Mouse (Mus musculus) limb, embryonic 10.5 days (tissue): Measurements from ENCODE around the gene Bdkrb1. TPM values are rescaled to one million over a fixed set of nuclear protein-coding genes. Genes with fewer than 3 reads are reported as not detected.

Experiments used
- DNase-seq: peaks from one replicate; pipeline ENCODE4 v3.0.0-alpha.2; 2017; ENCODE audit warnings: low spot score
- H3K27ac ChIP-seq: fragments of 300-500 bp; sonication (generic); 2 replicates; pipeline ENCODE4 v1.5.1; 2016; ENCODE audit warnings: mild to moderate bottlenecking
- H3K27me3 ChIP-seq: fragments of 300-500 bp; sonication (generic); 2 replicates; pipeline ENCODE4 v1.6.1; 2016; ENCODE audit warnings: low read depth, mild to moderate bottlenecking; ENCODE audit not compliant: poor library complexity, severe bottlenecking
- H3K36me3 ChIP-seq: fragments of 300-500 bp; sonication (generic); 2 replicates; pipeline ENCODE4 v1.6.1; 2016; ENCODE audit warnings: mild to moderate bottlenecking, moderate library complexity
- H3K4me1 ChIP-seq: fragments of 300-500 bp; sonication (generic); 2 replicates; pipeline ENCODE4 v1.6.1; 2016
- H3K4me3 ChIP-seq: fragments of 300-500 bp; sonication (generic); 2 replicates; pipeline ENCODE4 v1.5.1; 2016; ENCODE audit warnings: mild to moderate bottlenecking, moderate library complexity
- H3K9me3 ChIP-seq: fragments of 300-500 bp; sonication (generic); replicated peaks from 2 replicates; pipeline ENCODE4 v1.6.1; 2016; ENCODE audit warnings: mild to moderate bottlenecking
- WGBS: fragments of 180-500 bp; shearing (Covaris S2); methylation state at CpG from one replicate; pipeline ENCODE4 v1.1.7; 2016; 5-methylcytosine and 5-hydroxymethylcytosine counted together
- polyA plus RNA-seq: library from polyadenylated mRNA; unstranded; fragments of >200 nt; fragmentation: Nextera tagmentation; extraction: Ambion mirVana; gene quantifications from 2 replicates; pipeline ENCODE4 v1.2.1, GENCODE M21; 2016

Gene Bdkrb1
- polyA plus RNA-seq, 1 experiment from 2014 or later, result not detected

DNA sequence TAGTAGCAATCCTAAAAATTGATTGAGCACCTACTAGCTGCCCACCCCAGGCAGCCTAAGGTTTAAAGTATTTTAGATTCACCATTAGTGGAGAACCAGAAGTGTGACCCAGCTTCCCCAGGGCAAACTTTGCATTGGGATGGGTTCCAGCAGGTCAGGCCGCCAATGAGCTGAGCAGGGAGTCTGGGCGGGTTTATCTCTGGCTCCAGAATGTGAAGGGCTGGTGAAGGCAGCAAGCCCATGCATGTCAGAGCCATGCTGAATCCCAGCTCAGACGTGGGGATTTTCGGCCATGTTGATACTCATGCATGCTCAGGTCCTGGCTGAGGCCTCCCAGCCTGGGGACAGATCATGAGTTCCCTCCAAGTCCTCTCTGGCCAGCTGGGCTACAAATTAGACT, 28.5 kb upstream of the Bdkrb1 start:
- Histone ChIP-seq H3K27me3 (no peaks in the 10 kb centered on the region), H3K27ac (no peak overlapping the region)
- 85% methylated on average over 4 of the region's 4 CpGs for WGBS

DNA sequence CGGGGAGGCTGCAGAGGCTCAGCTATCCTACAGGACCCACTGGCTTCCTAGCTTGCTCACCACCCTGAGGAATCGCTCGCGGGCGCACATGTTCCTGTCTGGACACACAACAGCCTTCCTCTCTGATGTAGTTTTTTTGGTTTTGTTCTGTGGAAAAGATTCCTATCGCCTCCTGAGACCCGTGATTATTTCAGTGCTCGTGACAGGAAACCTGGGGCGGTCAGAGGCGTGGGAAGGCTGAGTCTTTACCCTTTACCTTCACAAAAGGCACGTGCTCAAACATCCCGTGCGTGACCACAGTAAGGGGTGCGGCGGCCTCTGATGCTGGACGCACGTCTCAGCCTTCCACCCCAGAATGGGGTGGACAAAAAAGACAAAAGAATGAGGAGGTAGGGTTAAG, 22.4 kb upstream of the Bdkrb1 start:
- DNase-seq, result no peak
- H3K9me3 ChIP-seq, result no peaks in the 10 kb centered on the region
- H3K36me3 ChIP-seq, result no peaks in the 10 kb centered on the region
- H3K4me3 ChIP-seq, result no peak overlapping the region
- peaks cover 19% of the 10 kb centered on the region for H3K4me1 ChIP-seq
- no peak overlapping the region for H3K27ac ChIP-seq
- no peaks in the 10 kb centered on the region for H3K27me3 ChIP-seq
- WGBS, result 81% methylated on average over 17 of the region's 17 CpGs

More for the DNA sequence above, 28.5 kb upstream of the Bdkrb1 start:
- DNase-seq, result no peak
- Histone ChIP-seq H3K36me3 (no peaks in the 10 kb centered on the region), H3K4me3 (no peak overlapping the region), H3K4me1 (no peaks in the 10 kb centered on the region), H3K9me3 (no peaks in the 10 kb centered on the region)

DNA sequence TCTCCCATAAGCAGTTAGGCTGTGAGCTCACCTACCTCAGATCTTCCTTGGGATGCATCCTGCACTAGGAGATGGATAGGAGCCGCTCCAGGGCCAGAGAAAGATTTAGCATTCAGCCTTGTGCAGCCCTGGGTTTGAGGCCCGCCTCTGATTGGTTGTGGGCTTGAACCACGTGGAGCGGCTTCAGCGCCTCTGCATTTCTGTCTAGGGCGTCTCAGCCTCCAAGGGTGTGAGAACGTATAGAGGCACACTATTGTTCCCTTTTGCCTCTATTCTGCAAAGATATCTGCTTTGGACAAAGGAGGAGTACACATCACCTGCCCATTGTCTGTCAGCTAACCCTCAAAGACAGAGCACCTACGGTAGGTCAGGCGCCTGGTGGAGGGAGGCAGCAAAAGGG, 20.4 kb upstream of the Bdkrb1 start:
- DNase-seq, result no peak
- H3K36me3 ChIP-seq, result no peaks in the 10 kb centered on the region
- no peaks in the 10 kb centered on the region for H3K9me3 ChIP-seq
- 68% methylated on average over 9 of the region's 9 CpGs for WGBS
- H3K27ac ChIP-seq, result no peak overlapping the region
- H3K4me1 ChIP-seq, result peaks cover 19% of the 10 kb centered on the region
- no peaks in the 10 kb centered on the region for H3K27me3 ChIP-seq
- H3K4me3 ChIP-seq, result no peak overlapping the region

DNA sequence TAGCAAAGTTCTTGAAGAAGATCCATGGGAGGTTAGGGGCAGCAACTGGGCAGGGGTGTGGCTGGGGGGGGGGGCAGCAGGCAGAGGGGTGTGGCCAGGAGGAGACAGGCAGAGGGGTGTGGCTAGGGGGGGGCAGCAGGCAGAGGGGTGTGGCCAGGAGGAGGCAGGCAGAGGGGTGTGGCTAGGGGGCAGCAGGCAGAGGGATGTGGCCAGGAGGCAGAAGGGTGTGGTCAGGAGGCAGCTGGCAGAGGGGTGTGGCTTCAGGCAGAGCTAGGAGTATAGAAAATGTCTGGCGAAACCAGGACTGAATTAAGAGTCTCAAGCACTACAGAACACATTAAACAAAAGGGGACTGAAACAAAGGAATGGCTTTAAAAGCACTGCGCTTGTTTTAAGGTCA, 19.4 kb upstream of the Bdkrb1 start:
- no peaks in the 10 kb centered on the region for H3K27me3 ChIP-seq
- H3K36me3 ChIP-seq, result no peaks in the 10 kb centered on the region
- H3K4me3 ChIP-seq, result no peak overlapping the region
- H3K9me3 ChIP-seq, result no peaks in the 10 kb centered on the region
- WGBS, result 33% methylated on average over 2 of the region's 2 CpGs
- 0 out of 2 replicates have a peak overlapping the region, but pooled peaks have one; percentile 1 for H3K27ac ChIP-seq
- peak; percentile 49 for DNase-seq
- peaks cover 19% of the 10 kb centered on the region for H3K4me1 ChIP-seq

DNA sequence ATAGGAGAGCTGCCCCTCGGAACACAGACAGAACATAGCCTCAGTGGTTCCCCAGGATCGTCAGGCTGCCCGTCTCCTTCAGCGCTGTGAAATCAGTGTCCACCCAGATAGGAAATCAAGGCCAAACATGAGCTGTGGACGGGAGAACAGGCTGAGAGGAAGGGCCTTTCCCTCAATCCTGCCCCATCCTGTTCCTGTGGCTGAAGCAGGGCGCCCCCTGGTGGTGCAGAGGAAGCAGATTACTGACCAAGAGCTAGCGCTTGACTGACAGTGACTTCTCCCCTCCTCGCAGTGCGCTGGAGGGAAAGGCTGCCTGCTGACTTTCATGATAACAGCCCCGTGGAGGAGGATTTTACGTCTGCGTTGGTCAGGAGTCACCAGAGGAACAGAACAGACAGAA, 18.0 kb upstream of the Bdkrb1 start:
- peaks cover 17% of the 10 kb centered on the region for H3K4me1 ChIP-seq
- no peak overlapping the region for H3K27ac ChIP-seq
- peak; percentile 91 for DNase-seq
- no peaks in the 10 kb centered on the region for H3K27me3 ChIP-seq
- 15% methylated on average over 12 of the region's 12 CpGs for WGBS
- H3K36me3 ChIP-seq, result no peaks in the 10 kb centered on the region
- no peak overlapping the region for H3K4me3 ChIP-seq
- no peaks in the 10 kb centered on the region for H3K9me3 ChIP-seq

DNA sequence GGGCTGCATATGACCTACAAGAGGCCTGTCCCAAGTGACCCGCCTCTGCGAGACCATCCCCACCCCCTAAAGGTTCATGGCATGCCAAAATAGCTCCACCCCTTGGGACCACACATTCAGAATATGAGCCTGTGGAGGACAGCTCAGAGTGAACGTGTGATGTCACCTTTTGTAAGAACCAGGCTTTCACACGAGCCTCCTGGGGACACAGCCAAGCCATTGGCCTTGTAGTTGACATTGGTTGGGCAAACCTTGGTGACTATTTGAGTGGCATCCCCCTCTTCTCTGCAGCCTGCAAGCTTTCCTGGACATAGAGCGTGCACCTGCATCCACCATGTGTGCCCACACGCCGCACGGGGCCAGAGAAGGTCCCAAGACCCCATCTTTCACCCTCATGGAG, 15.4 kb upstream of the Bdkrb1 start:
- no peaks in the 10 kb centered on the region for H3K9me3 ChIP-seq
- H3K4me1 ChIP-seq, result peaks cover 15% of the 10 kb centered on the region
- H3K36me3 ChIP-seq, result no peaks in the 10 kb centered on the region
- no peak for DNase-seq
- H3K27me3 ChIP-seq, result no peaks in the 10 kb centered on the region
- 88% methylated on average over 8 of the region's 8 CpGs for WGBS
- H3K27ac ChIP-seq, result no peak overlapping the region
- no peak overlapping the region for H3K4me3 ChIP-seq

DNA sequence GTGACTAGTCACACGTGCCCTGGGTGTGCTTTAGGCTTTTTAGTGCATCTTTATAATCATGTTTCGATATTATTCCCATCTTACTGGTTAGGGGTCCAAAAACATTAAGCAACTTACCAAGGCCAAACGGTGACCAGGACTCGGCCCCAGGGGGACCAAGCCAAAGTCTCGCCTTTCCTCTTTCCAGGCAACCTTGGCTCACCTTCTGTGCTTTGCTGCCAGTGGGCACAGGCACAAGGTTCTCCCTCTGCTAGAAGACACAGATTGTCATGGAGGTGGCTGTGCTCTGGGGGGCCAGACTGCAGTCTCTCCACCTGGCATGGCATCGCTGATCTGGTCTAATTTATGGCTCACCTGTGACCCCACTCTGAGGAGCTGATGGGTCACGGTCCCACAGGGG, 12.1 kb upstream of the Bdkrb1 start:
- WGBS, result 82% methylated on average over 7 of the region's 7 CpGs
- no peaks in the 10 kb centered on the region for H3K9me3 ChIP-seq
- H3K27me3 ChIP-seq, result no peaks in the 10 kb centered on the region
- no peak for DNase-seq
- no peak overlapping the region for H3K4me3 ChIP-seq
- no peaks in the 10 kb centered on the region for H3K36me3 ChIP-seq
- H3K4me1 ChIP-seq, result peaks cover 8% of the 10 kb centered on the region
- H3K27ac ChIP-seq, result no peak overlapping the region

DNA sequence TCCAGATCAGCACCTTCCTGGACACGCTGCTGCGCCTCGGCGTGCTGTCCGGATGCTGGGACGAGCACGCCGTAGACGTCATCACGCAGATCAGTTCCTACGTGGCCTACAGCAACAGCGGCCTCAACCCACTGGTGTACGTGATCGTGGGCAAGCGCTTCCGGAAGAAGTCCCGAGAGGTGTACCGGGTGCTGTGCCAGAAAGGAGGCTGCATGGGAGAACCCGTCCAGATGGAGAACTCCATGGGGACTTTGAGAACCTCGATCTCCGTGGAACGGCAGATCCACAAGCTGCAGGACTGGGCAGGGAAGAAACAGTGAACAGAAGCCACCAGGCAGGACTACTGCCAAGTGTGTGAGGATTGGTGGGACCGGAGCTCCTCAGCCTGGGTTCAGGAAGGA, 10.5 kb upstream of the Bdkrb1 start:
- Histone ChIP-seq H3K4me3 (no peak overlapping the region), H3K27me3 (no peaks in the 10 kb centered on the region), H3K4me1 (peaks cover 13% of the 10 kb centered on the region), H3K27ac (no peak overlapping the region), H3K9me3 (no peaks in the 10 kb centered on the region), H3K36me3 (no peaks in the 10 kb centered on the region)
- no peak for DNase-seq
- 97% methylated on average over 23 of the region's 23 CpGs for WGBS

DNA sequence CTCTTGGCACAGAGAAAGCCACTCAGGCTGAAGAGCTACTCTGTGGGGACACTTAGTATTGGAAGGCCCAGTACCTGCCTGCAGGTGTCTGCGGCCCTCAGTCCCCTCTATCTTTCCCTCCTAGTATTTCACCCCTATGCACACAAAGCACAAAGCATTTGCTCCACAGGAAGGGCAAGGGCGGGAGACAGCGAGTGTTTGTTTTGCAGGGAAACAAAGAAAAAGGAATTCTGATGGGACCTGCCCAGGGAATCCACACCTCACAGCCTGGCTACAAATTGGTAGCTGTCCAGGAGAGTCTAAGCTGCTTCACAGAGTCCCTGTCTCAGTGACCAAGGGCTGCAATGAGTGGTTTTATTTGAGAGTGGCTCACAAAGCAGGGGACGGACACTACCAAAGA, 9.4 kb upstream of the Bdkrb1 start:
- no peak overlapping the region for H3K4me3 ChIP-seq
- H3K4me1 ChIP-seq, result peaks cover 24% of the 10 kb centered on the region
- WGBS, result 77% methylated on average over 4 of the region's 4 CpGs
- no peak for DNase-seq
- no peak overlapping the region for H3K27ac ChIP-seq
- no peaks in the 10 kb centered on the region for H3K36me3 ChIP-seq
- no peaks in the 10 kb centered on the region for H3K27me3 ChIP-seq
- H3K9me3 ChIP-seq, result no peaks in the 10 kb centered on the region

DNA sequence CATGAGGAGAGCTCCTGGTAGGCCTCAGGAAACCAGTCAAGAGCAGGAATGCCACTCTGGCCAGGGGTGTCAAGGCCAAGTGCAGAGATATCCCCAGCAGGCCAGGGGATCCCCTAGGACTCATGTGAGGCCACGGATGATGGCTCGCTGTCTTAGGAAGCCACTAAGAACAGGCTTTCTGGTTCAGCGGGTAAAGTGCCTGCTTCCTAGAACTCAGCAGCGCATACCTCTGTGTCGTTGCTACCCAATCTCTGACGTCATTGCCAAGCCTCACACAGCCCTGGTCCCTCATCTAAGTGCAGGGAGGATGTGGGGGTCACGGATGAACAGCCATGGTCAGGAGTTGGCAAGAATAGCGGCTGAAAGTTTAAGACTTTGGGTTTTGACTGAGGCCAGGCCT, 5.8 kb upstream of the Bdkrb1 start:
- no peak for DNase-seq
- no peaks in the 10 kb centered on the region for H3K27me3 ChIP-seq
- WGBS, result 90% methylated on average over 8 of the region's 8 CpGs
- H3K36me3 ChIP-seq, result no peaks in the 10 kb centered on the region
- H3K9me3 ChIP-seq, result no peaks in the 10 kb centered on the region
- no peak overlapping the region for H3K4me3 ChIP-seq
- peaks cover 44% of the 10 kb centered on the region for H3K4me1 ChIP-seq
- H3K27ac ChIP-seq, result peak overlapping the region; percentile 14; the same call in 1 of the 2 replicates

DNA sequence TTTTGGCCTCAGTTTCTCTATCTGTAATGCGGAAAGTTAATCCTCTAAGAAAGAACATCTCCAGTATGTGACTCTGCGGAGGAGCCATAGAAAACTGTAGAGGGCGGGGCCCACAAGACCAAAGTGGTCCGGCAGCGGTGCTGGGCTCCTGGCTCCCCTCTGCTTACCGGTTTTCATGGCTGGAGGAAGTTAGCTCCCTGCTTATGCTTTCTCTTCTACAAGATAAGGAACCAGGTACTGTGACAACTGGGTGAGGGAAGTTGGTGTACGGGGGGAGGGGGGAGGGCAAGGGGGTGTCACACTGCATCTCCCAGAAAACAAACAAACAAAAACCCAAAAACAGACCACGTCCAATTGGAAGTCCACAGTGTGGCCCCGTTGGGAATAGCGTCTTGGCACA, 4.4 kb upstream of the Bdkrb1 start:
- Histone ChIP-seq H3K9me3 (no peaks in the 10 kb centered on the region), H3K4me3 (no peak overlapping the region), H3K4me1 (peaks cover 44% of the 10 kb centered on the region), H3K27me3 (no peaks in the 10 kb centered on the region), H3K36me3 (no peaks in the 10 kb centered on the region), H3K27ac (no peak overlapping the region)
- WGBS, result 83% methylated on average over 10 of the region's 10 CpGs
- DNase-seq, result no peak

DNA sequence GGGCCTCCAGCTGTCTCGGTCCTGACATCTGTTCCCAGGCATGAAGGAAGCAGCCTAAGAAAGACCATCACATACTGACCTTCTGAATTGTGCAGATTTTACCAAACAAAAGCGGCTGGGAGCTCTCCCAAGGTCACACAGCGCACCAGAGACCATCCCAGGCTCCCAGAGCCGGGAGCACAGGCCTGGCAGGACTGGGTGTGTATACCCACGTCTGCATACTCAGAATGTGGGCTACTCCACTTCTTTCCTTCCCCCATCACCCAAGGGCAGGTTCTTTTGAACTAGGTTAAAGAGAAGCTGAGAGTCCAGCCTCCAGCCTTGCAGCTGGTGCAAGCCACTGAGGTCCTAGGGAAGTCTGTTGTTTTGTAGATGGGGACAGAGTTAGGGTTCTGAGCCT, 3.8 kb upstream of the Bdkrb1 start:
- Histone ChIP-seq H3K4me1 (peaks cover 45% of the 10 kb centered on the region), H3K9me3 (no peaks in the 10 kb centered on the region), H3K4me3 (no peak overlapping the region), H3K27ac (no peak overlapping the region; the same call in 1 of the 2 replicates), H3K27me3 (no peaks in the 10 kb centered on the region), H3K36me3 (no peaks in the 10 kb centered on the region)
- WGBS, result 70% methylated on average over 5 of the region's 5 CpGs
- no peak for DNase-seq

DNA sequence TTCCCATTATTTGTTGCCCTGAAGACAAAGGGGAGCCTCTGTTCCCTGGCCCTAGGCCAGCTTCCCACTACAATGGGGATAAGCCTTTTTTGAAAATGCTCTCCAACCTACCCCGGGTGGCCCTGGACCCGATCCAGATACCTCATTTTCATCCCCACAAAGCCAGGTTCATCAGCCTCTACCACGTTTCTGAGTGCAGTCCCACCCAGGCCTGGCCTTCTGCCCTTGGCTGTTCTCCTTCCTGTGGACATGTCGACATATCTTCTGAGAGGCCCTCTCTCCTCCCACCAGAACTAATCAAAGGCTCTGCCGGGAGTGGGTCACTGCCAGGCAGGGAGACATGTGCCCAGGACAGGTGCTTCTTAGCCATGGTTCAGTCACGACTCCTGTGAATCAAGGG, 1.3 kb upstream of the Bdkrb1 start:
- no peaks in the 10 kb centered on the region for H3K36me3 ChIP-seq
- no peaks in the 10 kb centered on the region for H3K27me3 ChIP-seq
- WGBS, result 86% methylated on average over 6 of the region's 6 CpGs
- no peak for DNase-seq
- H3K9me3 ChIP-seq, result no peaks in the 10 kb centered on the region
- H3K27ac ChIP-seq, result no peak overlapping the region
- H3K4me3 ChIP-seq, result no peak overlapping the region
- H3K4me1 ChIP-seq, result peaks cover 58% of the 10 kb centered on the region

DNA sequence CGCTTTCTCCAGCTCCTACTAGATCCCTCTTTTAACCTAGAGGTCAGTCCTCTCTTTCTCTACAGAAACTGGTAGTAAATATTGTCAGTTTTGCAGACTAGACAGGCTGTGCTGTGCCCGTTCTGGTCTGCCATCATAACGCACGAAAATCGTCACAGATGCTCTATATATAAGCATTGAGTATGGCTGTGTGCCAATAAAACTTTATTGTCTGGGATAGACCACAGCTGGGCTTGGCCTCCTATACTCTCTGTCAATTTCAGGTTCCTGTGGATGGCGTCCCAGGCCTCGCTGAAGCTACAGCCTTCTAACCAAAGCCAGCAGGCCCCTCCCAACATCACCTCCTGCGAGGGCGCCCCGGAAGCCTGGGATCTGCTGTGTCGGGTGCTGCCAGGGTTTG, 1.0 kb downstream of the Bdkrb1 start:
- Histone ChIP-seq H3K4me3 (no peak overlapping the region), H3K4me1 (peaks cover 39% of the 10 kb centered on the region), H3K9me3 (no peaks in the 10 kb centered on the region), H3K27me3 (no peaks in the 10 kb centered on the region), H3K27ac (no peak overlapping the region), H3K36me3 (no peaks in the 10 kb centered on the region)
- no peak for DNase-seq
- WGBS, result 89% methylated on average over 11 of the region's 11 CpGs
